Mouse (Mus musculus): Measurements from ENCODE around the gene Zdhhc20. TPM values are rescaled to one million over a fixed set of nuclear protein-coding genes. Genes with fewer than 3 reads are reported as not detected.
"Not testable (repeated sequence)": the region's sequence is repeated elsewhere in the genome, so short reads cannot be mapped to it uniquely, and the experiment has no call there.

Zdhhc20 gene
- polyA plus RNA-seq, 1 experiment from 2014 or later, result 48.9 TPM

DNA sequence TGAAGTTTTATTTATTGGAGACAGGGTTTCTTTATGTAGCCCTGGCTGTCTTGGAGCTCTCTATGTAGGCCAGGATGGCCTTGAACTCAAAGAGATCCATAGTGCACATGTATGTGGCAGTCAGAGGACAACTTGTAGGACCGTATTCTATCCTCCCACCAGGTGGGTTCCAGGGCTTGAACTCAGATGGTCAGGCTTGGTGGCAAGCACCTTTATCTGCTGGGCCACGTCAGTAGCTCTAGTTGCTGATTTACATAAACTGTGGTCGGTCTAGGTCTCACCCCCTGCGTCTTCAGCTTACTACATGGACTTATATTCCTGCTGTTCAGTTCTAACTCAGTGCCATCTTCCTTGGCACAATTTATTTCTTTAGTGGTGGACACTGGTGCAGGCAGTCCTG lies 21.2 kb upstream of the Zdhhc20 start:
- 81% methylated on average over 4 of the region's 4 CpGs for WGBS

DNA sequence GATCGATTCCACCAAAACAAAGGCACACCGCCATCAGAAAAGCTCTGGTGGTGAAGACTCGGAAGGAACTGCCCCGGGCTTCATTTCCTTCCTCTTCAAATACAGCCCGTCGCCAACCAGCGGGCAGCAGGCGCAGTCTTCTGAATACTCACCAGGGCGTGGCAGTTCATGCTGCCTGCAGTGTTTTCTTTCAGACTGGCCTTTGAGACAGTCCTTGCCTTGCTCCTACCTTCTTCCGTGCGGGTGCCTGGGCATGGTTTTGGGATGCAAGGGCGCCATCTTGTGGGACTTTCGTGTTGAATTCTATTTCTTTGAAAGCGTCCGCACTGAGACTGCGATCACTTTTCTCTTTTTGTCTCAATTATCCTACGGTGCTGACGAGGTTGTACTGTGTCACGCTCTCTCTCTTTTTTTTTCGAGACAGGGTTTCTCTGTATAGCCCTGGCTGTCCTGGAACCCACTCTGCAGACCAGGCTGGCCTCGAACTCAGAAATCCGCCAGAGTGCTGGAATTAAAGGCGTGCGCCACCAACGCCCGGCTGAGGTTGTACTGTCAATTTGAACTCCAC lies 20.5 kb upstream of the Zdhhc20 start:
- Histone ChIP-seq H3K27me3 (no peaks in the 10 kb centered on the region), H3K9ac (peak overlapping the region; percentile 60), H3K27ac (replicated peaks) (no peak overlapping the region), H3K4me3 (peak overlapping the region; percentile 30), H3K9me3 (no peaks in the 10 kb centered on the region), H3K4me2 (peak overlapping the region; percentile 53), H3K4me1 (replicated peaks) (peaks cover 10% of the 10 kb centered on the region; the same call in 1 of the 2 replicates), H3K36me3 (peaks cover 5% of the 10 kb centered on the region; the same call in 1 of the 2 replicates)
- peak; percentile 92 for ATAC-seq (ENCODE audit: low read depth)
- 22% methylated on average over 26 of the region's 26 CpGs for WGBS

More for the DNA sequence above, 21.2 kb upstream of the Zdhhc20 start:
- Histone ChIP-seq H3K27me3 (no peaks in the 10 kb centered on the region), H3K4me3 (no peak overlapping the region), H3K36me3 (peaks cover 12% of the 10 kb centered on the region), H3K9me3 (no peaks in the 10 kb centered on the region), H3K4me2 (no peak overlapping the region), H3K4me1 (replicated peaks) (peaks cover 10% of the 10 kb centered on the region; the same call in 1 of the 2 replicates), H3K9ac (no peak overlapping the region), H3K27ac (replicated peaks) (no peak overlapping the region)
- peak; percentile 42; the same call in 1 of the 2 replicates for ATAC-seq (ENCODE audit: low read depth)

DNA sequence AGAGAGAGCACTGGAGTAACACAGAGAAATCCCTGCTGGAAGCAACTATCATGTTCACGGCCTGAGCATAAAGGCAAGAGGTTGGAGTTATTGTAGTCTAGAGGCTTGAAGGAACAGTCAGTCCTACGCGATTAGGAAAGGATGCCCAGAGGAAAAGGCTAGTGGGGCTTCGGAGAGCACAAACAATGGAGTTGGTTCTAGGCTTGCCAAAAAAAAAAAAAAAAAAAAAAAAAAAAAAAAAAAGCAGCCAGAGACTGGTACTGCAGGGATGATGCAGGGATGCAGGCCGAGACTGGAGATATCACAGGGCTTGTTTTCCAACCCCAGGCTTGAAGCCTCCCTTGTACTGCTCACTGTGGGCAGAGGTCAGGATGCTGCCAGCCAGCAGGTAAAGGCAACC lies 19.2 kb upstream of the Zdhhc20 start:
- no peak overlapping the region for H3K4me3 ChIP-seq
- no peak for ATAC-seq (ENCODE audit: low read depth)
- no peaks in the 10 kb centered on the region for H3K9me3 ChIP-seq
- no peaks in the 10 kb centered on the region for H3K36me3 ChIP-seq
- no peak overlapping the region for H3K4me2 ChIP-seq
- H3K9ac ChIP-seq, result no peak overlapping the region
- H3K4me1 ChIP-seq (replicated peaks), result peaks cover 10% of the 10 kb centered on the region; the same call in 1 of the 2 replicates
- H3K27me3 ChIP-seq, result no peaks in the 10 kb centered on the region
- WGBS, result 69% methylated on average over 5 of the region's 5 CpGs
- no peak overlapping the region for H3K27ac ChIP-seq (replicated peaks)

DNA sequence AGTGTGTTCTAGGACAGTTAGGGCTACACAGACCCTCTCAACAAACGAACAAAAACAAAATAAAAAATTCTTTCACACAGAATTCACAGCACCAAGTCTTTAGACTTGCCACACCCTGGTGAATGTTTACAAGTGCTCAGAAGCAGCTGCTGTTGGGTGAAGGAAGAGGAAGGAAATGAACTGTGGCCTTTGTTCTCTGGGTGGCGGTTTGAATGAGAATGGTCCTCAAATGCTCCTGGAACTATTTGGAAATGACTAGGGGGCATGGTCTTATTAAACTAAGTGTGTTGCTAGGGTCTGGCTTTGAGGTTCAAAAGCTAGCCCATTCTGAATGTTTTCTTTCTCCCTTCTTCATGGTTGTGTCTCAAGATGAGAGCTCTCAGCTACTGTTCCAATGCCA lies 18.4 kb upstream of the Zdhhc20 start:
- no peak for ATAC-seq (ENCODE audit: low read depth)
- no peaks in the 10 kb centered on the region for H3K36me3 ChIP-seq
- no peak overlapping the region for H3K4me3 ChIP-seq
- H3K27ac ChIP-seq (replicated peaks), result no peak overlapping the region
- H3K4me2 ChIP-seq, result no peak overlapping the region
- H3K9me3 ChIP-seq, result no peaks in the 10 kb centered on the region
- H3K4me1 ChIP-seq (replicated peaks), result peaks cover 10% of the 10 kb centered on the region; the same call in 1 of the 2 replicates
- no peaks in the 10 kb centered on the region for H3K27me3 ChIP-seq
- WGBS, result 67% methylated on average over 2 of the region's 2 CpGs
- H3K9ac ChIP-seq, result no peak overlapping the region

DNA sequence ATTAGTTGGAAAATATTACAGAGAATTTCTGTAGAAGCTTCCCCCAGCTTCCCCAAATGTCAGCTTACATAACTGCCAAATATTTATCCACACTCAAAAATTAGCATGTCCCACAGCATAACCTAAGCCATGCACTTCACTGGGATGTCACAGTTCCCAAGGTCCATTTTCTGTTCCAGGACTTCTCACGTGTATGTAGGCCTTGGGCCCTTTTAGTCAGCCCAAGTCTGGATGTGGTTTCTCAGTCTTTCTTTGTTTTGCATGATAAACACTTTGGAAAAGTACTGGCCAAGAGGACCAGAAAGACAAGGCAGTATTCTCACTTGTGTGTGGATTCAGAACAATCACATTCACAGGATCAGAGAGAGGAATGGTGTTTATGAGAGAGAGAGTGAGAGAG lies 11.9 kb upstream of the Zdhhc20 start:
- Histone ChIP-seq H3K9me3 (no peaks in the 10 kb centered on the region), H3K36me3 (no peaks in the 10 kb centered on the region), H3K27ac (replicated peaks) (no peak overlapping the region), H3K4me3 (no peak overlapping the region), H3K4me2 (no peak overlapping the region), H3K9ac (no peak overlapping the region), H3K4me1 (replicated peaks) (no peaks in the 10 kb centered on the region), H3K27me3 (no peaks in the 10 kb centered on the region)
- 71% methylated on average over 1 of the region's 1 CpGs for WGBS
- ATAC-seq (ENCODE audit: low read depth), result no peak

- no peak for ATAC-seq (ENCODE audit: low read depth)
- 91% methylated on average over 12 of the region's 12 CpGs for WGBS
These were observed 6.8 kb upstream of the Zdhhc20 start for GRCm38 (mm10) chr14:57896882-57897281.

DNA sequence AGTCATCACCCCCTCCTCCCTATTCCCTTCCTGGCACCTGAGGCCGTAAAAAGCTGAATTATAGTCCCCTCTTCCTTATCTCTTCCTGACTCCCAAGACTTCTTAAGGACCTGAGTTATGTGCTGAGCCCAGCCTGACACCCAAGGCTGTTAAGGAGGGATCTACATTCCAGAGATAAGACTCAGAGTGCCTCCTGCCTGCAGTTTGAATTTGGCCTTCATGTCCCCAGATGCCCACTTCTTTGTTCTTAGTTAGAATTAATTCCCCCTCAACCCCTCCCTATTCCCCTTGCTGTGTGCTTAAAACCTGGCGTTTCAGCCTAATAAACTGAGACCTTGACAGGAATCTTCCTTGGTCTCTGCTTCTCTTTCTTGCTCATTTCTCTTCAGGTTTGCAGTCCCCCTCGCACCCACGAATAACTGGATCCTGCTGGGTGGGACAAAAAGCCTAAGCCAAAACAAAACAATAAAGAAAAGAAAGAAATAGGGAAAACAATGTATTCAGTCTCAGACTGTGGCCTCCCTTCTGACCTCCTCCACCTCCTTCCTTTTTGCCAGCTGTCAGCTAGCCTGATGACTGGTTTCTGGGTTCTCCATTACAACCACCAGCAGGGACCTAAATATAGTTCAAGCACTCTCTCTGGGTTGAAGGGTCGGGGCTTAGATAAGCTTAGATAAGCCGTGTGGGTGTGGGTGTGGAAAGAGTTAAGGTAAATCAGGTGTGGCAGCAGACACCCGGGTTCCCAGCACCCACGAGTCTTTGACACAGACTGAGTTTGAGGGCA lies 6.2 kb upstream of the Zdhhc20 start:
- not testable (repeated sequence) for H3K27me3 ChIP-seq; H3K4me3 ChIP-seq; H3K36me3 ChIP-seq; H3K9me3 ChIP-seq; H3K9ac ChIP-seq; H3K4me2 ChIP-seq; H3K27ac ChIP-seq (replicated peaks); ATAC-seq (ENCODE audit: low read depth); H3K4me1 ChIP-seq (replicated peaks)
- 68% methylated on average over 8 of the region's 8 CpGs for WGBS

More at GRCm38 (mm10) chr14:57896882-57897281, 6.8 kb upstream of the Zdhhc20 start:
- Histone ChIP-seq H3K4me1 (replicated peaks) (no peaks in the 10 kb centered on the region), H3K36me3 (no peaks in the 10 kb centered on the region), H3K9me3 (no peaks in the 10 kb centered on the region), H3K4me2 (no peak overlapping the region), H3K27ac (replicated peaks) (no peak overlapping the region), H3K27me3 (no peaks in the 10 kb centered on the region), H3K4me3 (no peak overlapping the region), H3K9ac (no peak overlapping the region)

DNA sequence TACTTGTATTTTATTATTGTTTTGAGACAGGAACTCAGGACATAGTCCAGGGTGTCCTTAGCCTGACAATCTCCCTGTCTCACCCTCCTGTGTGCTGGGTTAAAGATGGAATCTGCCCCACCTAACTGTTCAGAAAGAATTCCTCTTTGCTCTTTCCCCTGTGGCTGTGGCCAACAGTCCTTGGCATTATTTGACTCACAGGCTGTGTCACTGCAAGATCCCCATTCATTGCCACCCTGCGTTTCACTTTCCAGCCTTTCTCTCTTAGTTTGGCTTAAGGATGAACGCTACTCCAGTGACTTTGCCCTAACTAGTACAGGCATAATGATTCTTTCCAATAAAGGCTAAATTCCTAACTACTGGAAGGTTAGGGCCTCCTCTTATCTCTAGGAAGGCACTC lies 4.3 kb upstream of the Zdhhc20 start:
- Histone ChIP-seq H3K4me2 (no peak overlapping the region), H3K9me3 (no peaks in the 10 kb centered on the region), H3K36me3 (no peaks in the 10 kb centered on the region), H3K4me1 (replicated peaks) (no peaks in the 10 kb centered on the region), H3K9ac (no peak overlapping the region), H3K27ac (replicated peaks) (no peak overlapping the region), H3K4me3 (no peak overlapping the region), H3K27me3 (no peaks in the 10 kb centered on the region)
- 91% methylated on average over 2 of the region's 2 CpGs for WGBS
- no peak for ATAC-seq (ENCODE audit: low read depth)

GRCm38 (mm10) chr14:57892961-57893360 lies 2.9 kb upstream of the Zdhhc20 start:
- Histone ChIP-seq H3K4me2 (no peak overlapping the region), H3K27ac (replicated peaks) (no peak overlapping the region)

DNA sequence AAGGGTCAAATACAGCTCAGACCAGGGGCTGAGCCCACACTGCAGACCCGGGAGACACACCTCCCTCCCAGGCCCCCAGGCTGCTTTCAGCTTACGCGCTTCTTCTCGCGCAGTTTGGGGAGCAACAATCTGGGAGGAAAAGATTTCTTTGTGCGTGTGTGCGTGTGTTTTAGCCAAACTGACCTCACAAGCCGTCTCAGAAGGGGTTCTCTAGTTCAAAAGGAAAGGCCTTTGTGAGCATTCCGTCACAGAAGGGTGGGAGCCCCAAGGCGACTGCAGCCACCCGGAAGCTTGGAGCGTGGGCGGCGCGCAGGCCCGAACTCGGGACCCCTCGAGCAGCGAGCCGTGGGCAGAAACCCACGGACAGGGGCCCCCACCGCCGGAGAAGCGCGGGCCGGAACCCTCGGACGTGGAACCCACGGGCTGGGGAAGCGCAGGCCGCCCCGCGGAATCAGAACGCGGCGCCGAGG lies 500 bp downstream of the Zdhhc20 start:
- H3K4me1 ChIP-seq (replicated peaks), result peaks cover 21% of the 10 kb centered on the region
- H3K27ac ChIP-seq (replicated peaks), result peak overlapping the region; percentile 91
- H3K9me3 ChIP-seq, result no peaks in the 10 kb centered on the region
- peak; percentile 55 for ATAC-seq (ENCODE audit: low read depth)
- no peaks in the 10 kb centered on the region for H3K27me3 ChIP-seq
- H3K4me3 ChIP-seq, result peak overlapping the region; percentile 94
- WGBS, result 0% methylated on average over 37 of the region's 37 CpGs
- peak overlapping the region; percentile 96 for H3K9ac ChIP-seq
- no peaks in the 10 kb centered on the region for H3K36me3 ChIP-seq
- peak overlapping the region; percentile 65 for H3K4me2 ChIP-seq

More at GRCm38 (mm10) chr14:57892961-57893360, 2.9 kb upstream of the Zdhhc20 start:
- Histone ChIP-seq H3K36me3 (no peaks in the 10 kb centered on the region), H3K9ac (no peak overlapping the region), H3K4me3 (no peak overlapping the region), H3K27me3 (no peaks in the 10 kb centered on the region), H3K9me3 (no peaks in the 10 kb centered on the region), H3K4me1 (replicated peaks) (peaks cover 11% of the 10 kb centered on the region)
- ATAC-seq (ENCODE audit: low read depth), result no peak
- WGBS, result 100% methylated on average over 1 of the region's 1 CpGs

DNA sequence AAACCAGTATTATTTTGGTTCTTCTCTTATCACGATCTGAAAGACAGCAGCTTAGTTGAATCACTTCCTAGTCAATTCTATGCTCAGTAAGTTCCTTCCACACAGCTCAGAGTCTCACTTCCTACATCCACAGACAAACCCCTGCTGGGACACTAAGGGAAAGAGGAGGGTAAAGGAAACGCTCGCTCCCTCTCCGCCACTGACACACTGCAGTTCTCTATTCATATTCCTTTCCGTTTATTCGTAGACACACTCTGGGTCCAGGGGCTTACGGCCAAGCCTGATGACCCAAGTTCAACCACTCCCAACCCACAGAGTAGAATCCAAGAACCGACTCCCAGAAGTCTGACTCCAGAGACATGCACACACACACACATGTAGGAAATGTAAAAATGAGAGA lies 2.9 kb downstream of the Zdhhc20 start:
- 79% methylated on average over 8 of the region's 8 CpGs for WGBS
- Histone ChIP-seq H3K9ac (no peak overlapping the region), H3K4me1 (replicated peaks) (peaks cover 33% of the 10 kb centered on the region), H3K36me3 (no peaks in the 10 kb centered on the region), H3K9me3 (no peaks in the 10 kb centered on the region), H3K4me2 (0 out of 2 replicates have a peak overlapping the region, but pooled peaks have one; percentile 13), H3K27me3 (no peaks in the 10 kb centered on the region), H3K4me3 (no peak overlapping the region), H3K27ac (replicated peaks) (no peak overlapping the region)
- ATAC-seq (ENCODE audit: low read depth), result no peak

DNA sequence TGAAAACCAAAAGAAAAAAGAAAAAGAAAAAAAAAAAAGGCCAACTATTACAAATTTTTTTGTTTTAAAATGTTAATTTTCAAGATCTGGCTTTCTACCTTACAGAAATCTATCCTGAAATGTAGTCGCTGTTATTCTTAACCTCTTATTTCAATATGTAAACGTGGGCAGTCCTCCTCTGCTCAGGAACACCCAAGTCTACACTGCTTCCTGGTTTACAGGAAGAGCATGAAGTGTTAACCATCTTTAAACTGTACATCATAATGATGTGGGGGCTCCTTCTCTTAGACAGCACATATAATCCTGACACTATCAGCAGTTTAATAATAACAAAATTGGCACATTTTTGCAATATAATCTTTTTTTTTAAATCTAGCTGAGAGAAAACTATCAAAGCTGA lies 4.0 kb downstream of the Zdhhc20 start:
- peaks cover 40% of the 10 kb centered on the region for H3K4me1 ChIP-seq (replicated peaks)
- H3K4me3 ChIP-seq, result no peak overlapping the region
- H3K9ac ChIP-seq, result no peak overlapping the region
- no peaks in the 10 kb centered on the region for H3K36me3 ChIP-seq
- whole genome bisulfite sequencing, result 92% methylated on average over 2 of the region's 2 CpGs
- H3K27ac ChIP-seq (replicated peaks), result no peak overlapping the region
- no peaks in the 10 kb centered on the region for H3K9me3 ChIP-seq
- no peaks in the 10 kb centered on the region for H3K27me3 ChIP-seq
- ATAC-seq (ENCODE audit: low read depth), result no peak
- H3K4me2 ChIP-seq, result no peak overlapping the region
